Mouse (Mus musculus): ENCODE results near the gene Ccnd3.

GRCm38 (mm10) chr17:47474250-47474649 lies 30.6 kb upstream of the Ccnd3 start:
- no peak for TF ChIP-seq POLR2A (IDR thresholded peaks at IDR 0.05; ENCODE audit: low read depth, low read length)
- no peak for TF ChIP-seq CTCF (conservative IDR thresholded peaks at IDR 0.05; ENCODE audit: insufficient read depth, insufficient read length, low read depth, low read length)
